Mouse (Mus musculus): ENCODE data around the gene Slc25a33. TPM values are rescaled to one million over a fixed set of nuclear protein-coding genes. Genes with fewer than 3 reads are reported as not detected.
"Not testable (repeated sequence)": the region's sequence is repeated elsewhere in the genome, so short reads cannot be mapped to it uniquely, and the experiment has no call there.

Slc25a33 gene
- total and polyA plus RNA-seq, 2 experiments from 2014 or later, result 12.5 to 29.7 TPM

GRCm38 (mm10) chr4:149758423-149758822 is 15.7 kb downstream of the Slc25a33 start:
- Histone ChIP-seq H3K27me3 (ENCODE audit: insufficient read depth, low read length) (no peaks in the 10 kb centered on the region), H3K4me2 (ENCODE audit: low read depth) (no peak overlapping the region), H3K36me3 (ENCODE audit: insufficient read depth) (peaks cover 9% of the 10 kb centered on the region), H3K4me1 (ENCODE audit: insufficient read depth) (no peaks in the 10 kb centered on the region), H3K27ac (ENCODE audit: low read depth, low read length) (no peak overlapping the region), H3K9me3 (ENCODE audit: low read length) (no peaks in the 10 kb centered on the region), H3K9ac (no peak overlapping the region), H3K4me3 (ENCODE audit: low read depth, low read length) (no peak overlapping the region)
- WGBS, result 78% methylated on average over 6 of the region's 6 CpGs
- DNase-seq (no peak), ATAC-seq (no peak)
- no peak for TF ChIP-seq CTCF (IDR thresholded peaks at IDR 0.05; ENCODE audit: low read depth)

DNA sequence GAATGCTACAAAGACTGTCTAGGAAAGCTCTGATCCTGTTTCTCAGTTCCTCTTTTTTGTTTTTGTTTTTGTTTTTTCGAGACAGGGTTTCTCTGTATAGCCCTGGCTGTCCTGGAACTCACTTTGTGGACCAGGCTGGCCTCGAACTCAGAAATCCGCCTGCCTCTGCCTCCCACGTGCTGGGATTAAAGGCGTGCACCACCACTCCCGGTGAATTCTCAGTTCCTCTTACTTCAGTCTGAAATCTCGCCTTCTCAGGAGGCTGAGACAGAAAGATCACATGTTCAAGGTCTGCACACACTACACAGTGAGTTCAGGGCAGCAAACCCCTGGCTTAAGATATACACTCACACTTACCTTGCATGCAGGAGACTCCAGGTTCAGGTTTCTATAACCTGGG is 17.5 kb downstream of the Slc25a33 start:
- 89% methylated on average over 7 of the region's 7 CpGs for WGBS
- not testable (repeated sequence) for H3K9me3 ChIP-seq (ENCODE audit: low read length); DNase-seq; H3K27ac ChIP-seq (ENCODE audit: low read depth, low read length); H3K4me3 ChIP-seq (ENCODE audit: low read depth, low read length); ATAC-seq; H3K4me2 ChIP-seq (ENCODE audit: low read depth); H3K27me3 ChIP-seq (ENCODE audit: insufficient read depth, low read length); H3K9ac ChIP-seq; H3K4me1 ChIP-seq (ENCODE audit: insufficient read depth)
- H3K36me3 ChIP-seq (ENCODE audit: insufficient read depth), result peaks cover 14% of the 10 kb centered on the region

GRCm38 (mm10) chr4:149752836-149753235 is 21.2 kb downstream of the Slc25a33 start:
- no peak overlapping the region for H3K4me3 ChIP-seq (ENCODE audit: low read depth, low read length)
- no peak for TF ChIP-seq CTCF (IDR thresholded peaks at IDR 0.05; ENCODE audit: low read depth)
- WGBS, result 73% methylated on average over 3 of the region's 3 CpGs
- no peaks in the 10 kb centered on the region for H3K4me1 ChIP-seq (ENCODE audit: insufficient read depth)
- H3K9ac ChIP-seq, result no peak overlapping the region
- no peak overlapping the region for H3K4me2 ChIP-seq (ENCODE audit: low read depth)
- H3K27me3 ChIP-seq (ENCODE audit: insufficient read depth, low read length), result no peaks in the 10 kb centered on the region
- H3K27ac ChIP-seq (ENCODE audit: low read depth, low read length), result no peak overlapping the region
- no peaks in the 10 kb centered on the region for H3K9me3 ChIP-seq (ENCODE audit: low read length)
- DNase-seq (no peak), ATAC-seq (no peak)
- peaks cover 14% of the 10 kb centered on the region for H3K36me3 ChIP-seq (ENCODE audit: insufficient read depth)

- no peak overlapping the region for H3K27ac ChIP-seq (ENCODE audit: low read depth, low read length)
- ATAC-seq, result 0 out of 2 replicates have a peak, but pooled peaks have one; percentile 62
- no peaks in the 10 kb centered on the region for H3K27me3 ChIP-seq (ENCODE audit: insufficient read depth, low read length)
- no peak overlapping the region for H3K4me3 ChIP-seq (ENCODE audit: low read depth, low read length)
- peak; percentile 86 for TF ChIP-seq CTCF (IDR thresholded peaks at IDR 0.05; ENCODE audit: low read depth)
- peak; percentile 76 for DNase-seq
- peaks cover 12% of the 10 kb centered on the region for H3K36me3 ChIP-seq (ENCODE audit: insufficient read depth)
- H3K4me1 ChIP-seq (ENCODE audit: insufficient read depth), result no peaks in the 10 kb centered on the region
- no peaks in the 10 kb centered on the region for H3K9me3 ChIP-seq (ENCODE audit: low read length)
- 24% methylated on average over 17 of the region's 17 CpGs for WGBS
- no peak overlapping the region for H3K4me2 ChIP-seq (ENCODE audit: low read depth)
- no peak overlapping the region for H3K9ac ChIP-seq
These were observed 21.8 kb downstream of the Slc25a33 start for GRCm38 (mm10) chr4:149752124-149752799.

DNA sequence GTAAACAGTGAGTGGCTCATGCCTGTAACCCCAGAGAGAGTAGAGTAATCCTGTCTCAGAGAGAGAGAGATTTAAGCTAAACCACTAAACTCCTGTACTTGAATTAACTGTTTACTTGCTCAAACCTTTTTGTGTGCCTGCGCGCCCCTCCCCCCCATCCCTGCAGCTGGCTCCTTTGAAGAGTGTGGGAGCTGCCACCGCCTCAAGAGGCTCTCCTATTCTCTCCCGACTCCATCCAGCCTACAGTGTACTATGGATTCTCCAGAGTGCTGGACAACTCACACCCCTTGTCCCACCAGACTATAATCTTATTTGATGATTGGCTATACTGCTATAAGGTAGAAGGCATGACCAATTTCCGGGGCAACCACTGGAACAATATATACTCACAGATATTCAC is 23.4 kb downstream of the Slc25a33 start:
- no peak for TF ChIP-seq CTCF (IDR thresholded peaks at IDR 0.05; ENCODE audit: low read depth)
- Histone ChIP-seq H3K36me3 (ENCODE audit: insufficient read depth) (peaks cover 10% of the 10 kb centered on the region; the same call in 1 of the 2 replicates), H3K27ac (ENCODE audit: low read depth, low read length) (no peak overlapping the region), H3K4me1 (ENCODE audit: insufficient read depth) (no peaks in the 10 kb centered on the region), H3K4me2 (ENCODE audit: low read depth) (no peak overlapping the region), H3K4me3 (ENCODE audit: low read depth, low read length) (no peak overlapping the region), H3K27me3 (ENCODE audit: insufficient read depth, low read length) (no peaks in the 10 kb centered on the region), H3K9me3 (ENCODE audit: low read length) (no peaks in the 10 kb centered on the region), H3K9ac (no peak overlapping the region)
- DNase-seq (no peak), ATAC-seq (no peak)
- WGBS, result 35% methylated on average over 5 of the region's 5 CpGs

DNA sequence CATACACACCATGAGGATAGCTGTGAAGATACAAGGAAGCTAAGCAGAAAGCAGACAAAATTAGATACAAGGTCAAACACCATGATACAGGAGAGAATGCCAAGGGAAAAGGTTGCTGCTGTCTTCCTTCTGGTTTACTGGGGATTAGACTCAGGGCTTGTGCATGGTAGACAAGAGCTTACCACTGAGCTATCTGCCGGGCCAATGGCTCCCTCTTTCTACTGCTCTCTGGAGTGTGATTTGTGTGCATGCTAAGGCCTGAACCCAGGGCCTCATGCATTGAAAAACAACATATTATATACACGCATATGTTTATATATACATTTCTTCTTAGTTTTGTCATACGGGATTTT is 24.4 kb downstream of the Slc25a33 start:
- peaks cover 15% of the 10 kb centered on the region for H3K36me3 ChIP-seq (ENCODE audit: insufficient read depth)
- 92% methylated on average over 3 of the region's 3 CpGs for WGBS
- not testable (repeated sequence) for H3K27ac ChIP-seq (ENCODE audit: low read depth, low read length); H3K27me3 ChIP-seq (ENCODE audit: insufficient read depth, low read length); H3K9ac ChIP-seq; DNase-seq; H3K9me3 ChIP-seq (ENCODE audit: low read length); H3K4me1 ChIP-seq (ENCODE audit: insufficient read depth); H3K4me3 ChIP-seq (ENCODE audit: low read depth, low read length); H3K4me2 ChIP-seq (ENCODE audit: low read depth); ATAC-seq

- no peak for ATAC-seq
- no peaks in the 10 kb centered on the region for H3K27me3 ChIP-seq (ENCODE audit: insufficient read depth, low read length)
- no peak for DNase-seq
These were observed 24.9 kb downstream of the Slc25a33 start for GRCm38 (mm10) chr4:149749003-149749662.

More at GRCm38 (mm10) chr4:149749003-149749662, 24.9 kb downstream of the Slc25a33 start:
- H3K4me3 ChIP-seq (ENCODE audit: low read depth, low read length), result no peak overlapping the region
- no peaks in the 10 kb centered on the region for H3K9me3 ChIP-seq (ENCODE audit: low read length)
- no peaks in the 10 kb centered on the region for H3K4me1 ChIP-seq (ENCODE audit: insufficient read depth)
- no peak overlapping the region for H3K9ac ChIP-seq
- no peak overlapping the region for H3K27ac ChIP-seq (ENCODE audit: low read depth, low read length)
- WGBS, result 90% methylated on average over 18 of the region's 18 CpGs
- H3K36me3 ChIP-seq (ENCODE audit: insufficient read depth), result peaks cover 18% of the 10 kb centered on the region
- no peak overlapping the region for H3K4me2 ChIP-seq (ENCODE audit: low read depth)
- no peak for TF ChIP-seq CTCF (IDR thresholded peaks at IDR 0.05; ENCODE audit: low read depth)
